Mouse (Mus musculus): ENCODE results near the gene Zcchc4.
"Not testable (repeated sequence)": the region's sequence is repeated elsewhere in the genome, so short reads cannot be mapped to it uniquely, and the experiment has no call there.

The Zcchc4 gene

GRCm38 (mm10) chr5:52776466-52777354, 1.5 kb downstream of the Zcchc4 start:
- not testable (repeated sequence) for H3K27me3 ChIP-seq (ENCODE audit: control insufficient read depth, insufficient read depth, low read length, poor library complexity, severe bottlenecking); H3K36me3 ChIP-seq (ENCODE audit: control insufficient read depth, insufficient read depth, low read length, poor library complexity, severe bottlenecking); DNase-seq (ENCODE audit: low read depth, low spot score)

GRCm38 (mm10) chr5:52782523-52783250, 7.5 kb downstream of the Zcchc4 start:
- peak; percentile 89 for DNase-seq (ENCODE audit: low read depth, low spot score)
- Histone ChIP-seq H3K36me3 (ENCODE audit: control insufficient read depth, insufficient read depth, low read length, poor library complexity, severe bottlenecking) (no peaks in the 10 kb centered on the region), H3K27me3 (ENCODE audit: control insufficient read depth, insufficient read depth, low read length, poor library complexity, severe bottlenecking) (no peaks in the 10 kb centered on the region)

GRCm38 (mm10) chr5:52783251-52783620, 8.0 kb downstream of the Zcchc4 start:
- no peak for DNase-seq (ENCODE audit: low read depth, low spot score)

GRCm38 (mm10) chr5:52783957-52784356, 8.7 kb downstream of the Zcchc4 start:
- DNase-seq (ENCODE audit: low read depth, low spot score), result no peak
- no peaks in the 10 kb centered on the region for H3K27me3 ChIP-seq (ENCODE audit: control insufficient read depth, insufficient read depth, low read length, poor library complexity, severe bottlenecking)
- H3K36me3 ChIP-seq (ENCODE audit: control insufficient read depth, insufficient read depth, low read length, poor library complexity, severe bottlenecking), result 0 out of 2 replicates have a peak, but pooled peaks cover 2% of the 10 kb centered on the region

More at GRCm38 (mm10) chr5:52783251-52783620, 8.0 kb downstream of the Zcchc4 start:
- Histone ChIP-seq H3K27me3 (ENCODE audit: control insufficient read depth, insufficient read depth, low read length, poor library complexity, severe bottlenecking) (no peaks in the 10 kb centered on the region), H3K36me3 (ENCODE audit: control insufficient read depth, insufficient read depth, low read length, poor library complexity, severe bottlenecking) (no peaks in the 10 kb centered on the region)

- DNase-seq (ENCODE audit: low read depth, low spot score), result no peak
- Histone ChIP-seq H3K36me3 (ENCODE audit: control insufficient read depth, insufficient read depth, low read length, poor library complexity, severe bottlenecking) (0 out of 2 replicates have a peak, but pooled peaks cover 2% of the 10 kb centered on the region), H3K27me3 (ENCODE audit: control insufficient read depth, insufficient read depth, low read length, poor library complexity, severe bottlenecking) (no peaks in the 10 kb centered on the region)
These were observed 11.5 kb downstream of the Zcchc4 start for GRCm38 (mm10) chr5:52786556-52787322.

- H3K36me3 ChIP-seq (ENCODE audit: control insufficient read depth, insufficient read depth, low read length, poor library complexity, severe bottlenecking), result peaks cover 4% of the 10 kb centered on the region
- no peaks in the 10 kb centered on the region for H3K27me3 ChIP-seq (ENCODE audit: control insufficient read depth, insufficient read depth, low read length, poor library complexity, severe bottlenecking)
These were observed 18.0 kb downstream of the Zcchc4 start for GRCm38 (mm10) chr5:52793230-52793629.

GRCm38 (mm10) chr5:52794109-52794508, 18.9 kb downstream of the Zcchc4 start:
- no peak for DNase-seq (ENCODE audit: low read depth, low spot score)
- Histone ChIP-seq H3K36me3 (ENCODE audit: control insufficient read depth, insufficient read depth, low read length, poor library complexity, severe bottlenecking) (peaks cover 2% of the 10 kb centered on the region), H3K27me3 (ENCODE audit: control insufficient read depth, insufficient read depth, low read length, poor library complexity, severe bottlenecking) (no peaks in the 10 kb centered on the region)

More at GRCm38 (mm10) chr5:52793230-52793629, 18.0 kb downstream of the Zcchc4 start:
- DNase-seq (ENCODE audit: low read depth, low spot score), result no peak

- Histone ChIP-seq H3K36me3 (ENCODE audit: control insufficient read depth, insufficient read depth, low read length, poor library complexity, severe bottlenecking) (peaks cover 2% of the 10 kb centered on the region; the same call in 1 of the 2 replicates), H3K27me3 (ENCODE audit: control insufficient read depth, insufficient read depth, low read length, poor library complexity, severe bottlenecking) (no peaks in the 10 kb centered on the region)
- DNase-seq (ENCODE audit: low read depth, low spot score), result no peak
These were observed 24.2 kb downstream of the Zcchc4 start for GRCm38 (mm10) chr5:52799274-52799985.

GRCm38 (mm10) chr5:52805801-52806200, 30.6 kb downstream of the Zcchc4 start:
- no peak for DNase-seq (ENCODE audit: low read depth, low spot score)
- no peaks in the 10 kb centered on the region for H3K27me3 ChIP-seq (ENCODE audit: control insufficient read depth, insufficient read depth, low read length, poor library complexity, severe bottlenecking)

GRCm38 (mm10) chr5:52806349-52806748, 31.1 kb downstream of the Zcchc4 start:
- H3K36me3 ChIP-seq (ENCODE audit: control insufficient read depth, insufficient read depth, low read length, poor library complexity, severe bottlenecking), result peaks cover 5% of the 10 kb centered on the region
- DNase-seq (ENCODE audit: low read depth, low spot score), result no peak

More at GRCm38 (mm10) chr5:52805801-52806200, 30.6 kb downstream of the Zcchc4 start:
- H3K36me3 ChIP-seq (ENCODE audit: control insufficient read depth, insufficient read depth, low read length, poor library complexity, severe bottlenecking), result peaks cover 5% of the 10 kb centered on the region

GRCm38 (mm10) chr5:52807030-52807429, 31.8 kb downstream of the Zcchc4 start:
- peaks cover 5% of the 10 kb centered on the region for H3K36me3 ChIP-seq (ENCODE audit: control insufficient read depth, insufficient read depth, low read length, poor library complexity, severe bottlenecking)
- DNase-seq (ENCODE audit: low read depth, low spot score), result no peak
- H3K27me3 ChIP-seq (ENCODE audit: control insufficient read depth, insufficient read depth, low read length, poor library complexity, severe bottlenecking), result no peaks in the 10 kb centered on the region

More at GRCm38 (mm10) chr5:52806349-52806748, 31.1 kb downstream of the Zcchc4 start:
- H3K27me3 ChIP-seq (ENCODE audit: control insufficient read depth, insufficient read depth, low read length, poor library complexity, severe bottlenecking), result no peaks in the 10 kb centered on the region

GRCm38 (mm10) chr5:52810446-52810845, 35.2 kb downstream of the Zcchc4 start:
- Histone ChIP-seq H3K27me3 (ENCODE audit: control insufficient read depth, insufficient read depth, low read length, poor library complexity, severe bottlenecking) (no peaks in the 10 kb centered on the region), H3K36me3 (ENCODE audit: control insufficient read depth, insufficient read depth, low read length, poor library complexity, severe bottlenecking) (peaks cover 2% of the 10 kb centered on the region)
- DNase-seq (ENCODE audit: low read depth, low spot score), result no peak

- DNase-seq (ENCODE audit: low read depth, low spot score), result no peak
- Histone ChIP-seq H3K27me3 (ENCODE audit: control insufficient read depth, insufficient read depth, low read length, poor library complexity, severe bottlenecking) (no peaks in the 10 kb centered on the region), H3K36me3 (ENCODE audit: control insufficient read depth, insufficient read depth, low read length, poor library complexity, severe bottlenecking) (peaks cover 2% of the 10 kb centered on the region)
These were observed 35.8 kb downstream of the Zcchc4 start for GRCm38 (mm10) chr5:52811056-52811455.

GRCm38 (mm10) chr5:52812456-52812855, 37.2 kb downstream of the Zcchc4 start:
- H3K27me3 ChIP-seq (ENCODE audit: control insufficient read depth, insufficient read depth, low read length, poor library complexity, severe bottlenecking), result no peaks in the 10 kb centered on the region
- DNase-seq (ENCODE audit: low read depth, low spot score), result no peak
- no peaks in the 10 kb centered on the region; the same call in none of the 2 replicates for H3K36me3 ChIP-seq (ENCODE audit: control insufficient read depth, insufficient read depth, low read length, poor library complexity, severe bottlenecking)
